Mouse (Mus musculus): ENCODE measurements around the gene Psmd4.

- TF ChIP-seq CTCF (IDR thresholded peaks at IDR 0.05) = no peak
- no peak for TF ChIP-seq POLR2A (IDR thresholded peaks at IDR 0.05; ENCODE audit: insufficient read depth, low read depth, low read length)
These were observed 13.9 kb upstream of the Psmd4 start for GRCm38 (mm10) chr3:95056275-95056674.

All from heart, adult 2 months (tissue).